Mouse (Mus musculus) forebrain, embryonic 12.5 days (tissue): ENCODE results near the gene Ppp1r21. TPM values are rescaled to one million over a fixed set of nuclear protein-coding genes. Genes with fewer than 3 reads are reported as not detected.

Experiments used
- ATAC-seq: fragments of 200-750 bp; cut with Nextera tagmentation; 2 replicates; pipeline ENCODE4 v1.8.0; 2017; ENCODE audit warnings: moderate TSS enrichment; ENCODE audit not compliant: low FRiP score
- H3K27ac ChIP-seq: fragments of 300-500 bp; sonication (generic); 2 replicates; pipeline ENCODE4 v1.5.1; 2016; ENCODE audit warnings: mild to moderate bottlenecking
- H3K27me3 ChIP-seq: fragments of 300-500 bp; sonication (generic); 2 replicates; pipeline ENCODE4 v1.6.1; 2016; ENCODE audit warnings: mild to moderate bottlenecking
- H3K36me3 ChIP-seq: fragments of 300-500 bp; sonication (generic); replicated peaks from 2 replicates; pipeline ENCODE4 v1.6.1; 2016; ENCODE audit warnings: mild to moderate bottlenecking
- H3K4me1 ChIP-seq: fragments of 300-500 bp; sonication (generic); 2 replicates; pipeline ENCODE4 v1.6.1; 2016
- H3K4me2 ChIP-seq: fragments of 300-500 bp; sonication (generic); 2 replicates; pipeline ENCODE4 v1.6.1; 2016; ENCODE audit warnings: mild to moderate bottlenecking, moderate library complexity
- H3K4me3 ChIP-seq: fragments of 300-500 bp; sonication (generic); replicated peaks from 2 replicates; pipeline ENCODE4 v1.5.1; 2016; ENCODE audit warnings: mild to moderate bottlenecking
- H3K9ac ChIP-seq: fragments of 300-500 bp; sonication (generic); 2 replicates; pipeline ENCODE4 v1.6.1; 2016; ENCODE audit warnings: mild to moderate bottlenecking
- H3K9me3 ChIP-seq: fragments of 300-500 bp; sonication (generic); 2 replicates; pipeline ENCODE4 v1.6.1; 2016
- WGBS: fragments of 180-500 bp; shearing (Covaris S2); methylation state at CpG from one replicate; pipeline ENCODE4 v1.1.7; 2016; 5-methylcytosine and 5-hydroxymethylcytosine counted together
- polyA plus RNA-seq: library from polyadenylated mRNA; unstranded; fragments of >200 nt; fragmentation: Nextera tagmentation; extraction: Ambion mirVana; gene quantifications from 2 replicates; pipeline ENCODE4 v1.2.1, GENCODE M21; 2016

Ppp1r21 gene
- polyA plus RNA-seq, 1 experiment from 2014 or later = 20.8 TPM

GRCm38 (mm10) chr17:88606056-88606455 lies 76.1 kb downstream of the Ppp1r21 start:
- Histone ChIP-seq H3K4me1 (no peaks in the 10 kb centered on the region; the same call in 1 of the 2 replicates), H3K4me3 (no peak overlapping the region), H3K36me3 (no peaks in the 10 kb centered on the region), H3K27ac (no peak overlapping the region), H3K27me3 (no peaks in the 10 kb centered on the region), H3K9me3 (no peaks in the 10 kb centered on the region), H3K9ac (no peak overlapping the region), H3K4me2 (no peak overlapping the region)
- 93% methylated on average over 2 of the region's 2 CpGs for WGBS
- no peak for ATAC-seq

- WGBS = 85% methylated on average over 15 of the region's 15 CpGs
- Histone ChIP-seq H3K27me3 (no peaks in the 10 kb centered on the region), H3K4me1 (no peaks in the 10 kb centered on the region; the same call in 1 of the 2 replicates), H3K36me3 (no peaks in the 10 kb centered on the region), H3K27ac (no peak overlapping the region), H3K9ac (no peak overlapping the region), H3K4me2 (no peak overlapping the region), H3K4me3 (no peak overlapping the region), H3K9me3 (no peaks in the 10 kb centered on the region)
- ATAC-seq = no peak
Observed at GRCm38 (mm10) chr17:88609361-88609760, 79.4 kb downstream of the Ppp1r21 start.

GRCm38 (mm10) chr17:88611057-88611456 lies 81.1 kb downstream of the Ppp1r21 start:
- WGBS = 73% methylated on average over 2 of the region's 2 CpGs
- H3K27ac ChIP-seq = no peak overlapping the region

GRCm38 (mm10) chr17:88613172-88613571 lies 83.3 kb downstream of the Ppp1r21 start:
- Histone ChIP-seq H3K4me3 (no peak overlapping the region), H3K27ac (no peak overlapping the region), H3K36me3 (no peaks in the 10 kb centered on the region), H3K4me1 (no peaks in the 10 kb centered on the region; the same call in 1 of the 2 replicates), H3K27me3 (no peaks in the 10 kb centered on the region), H3K9me3 (no peaks in the 10 kb centered on the region), H3K4me2 (no peak overlapping the region), H3K9ac (no peak overlapping the region)
- ATAC-seq = no peak
- 68% methylated on average over 6 of the region's 6 CpGs for WGBS

More at GRCm38 (mm10) chr17:88611057-88611456, 81.1 kb downstream of the Ppp1r21 start:
- H3K9ac ChIP-seq = no peak overlapping the region
- H3K36me3 ChIP-seq = no peaks in the 10 kb centered on the region
- H3K9me3 ChIP-seq = no peaks in the 10 kb centered on the region
- ATAC-seq = no peak
- H3K4me3 ChIP-seq = no peak overlapping the region
- no peaks in the 10 kb centered on the region; the same call in 1 of the 2 replicates for H3K4me1 ChIP-seq
- H3K27me3 ChIP-seq = no peaks in the 10 kb centered on the region
- H3K4me2 ChIP-seq = no peak overlapping the region

- Histone ChIP-seq H3K4me3 (no peak overlapping the region), H3K27me3 (no peaks in the 10 kb centered on the region), H3K9ac (no peak overlapping the region), H3K9me3 (no peaks in the 10 kb centered on the region), H3K4me2 (no peak overlapping the region), H3K4me1 (no peaks in the 10 kb centered on the region; the same call in 1 of the 2 replicates), H3K27ac (no peak overlapping the region), H3K36me3 (no peaks in the 10 kb centered on the region)
- no peak for ATAC-seq
- WGBS = 87% methylated on average over 3 of the region's 3 CpGs
Observed at GRCm38 (mm10) chr17:88613721-88614120, 83.8 kb downstream of the Ppp1r21 start.

- H3K36me3 ChIP-seq = no peaks in the 10 kb centered on the region
- no peaks in the 10 kb centered on the region for H3K27me3 ChIP-seq
- no peak overlapping the region for H3K4me2 ChIP-seq
- no peak for ATAC-seq
- 63% methylated on average over 3 of the region's 3 CpGs for WGBS
- no peak overlapping the region for H3K27ac ChIP-seq
- H3K4me1 ChIP-seq = no peaks in the 10 kb centered on the region; the same call in 1 of the 2 replicates
- no peaks in the 10 kb centered on the region for H3K9me3 ChIP-seq
- no peak overlapping the region for H3K4me3 ChIP-seq
- H3K9ac ChIP-seq = no peak overlapping the region
Observed at GRCm38 (mm10) chr17:88614234-88614633, 84.3 kb downstream of the Ppp1r21 start.

GRCm38 (mm10) chr17:88614733-88615132 lies 84.8 kb downstream of the Ppp1r21 start:
- WGBS = 100% methylated on average over 1 of the region's 1 CpGs

GRCm38 (mm10) chr17:88615492-88616155 lies 85.7 kb downstream of the Ppp1r21 start:
- Histone ChIP-seq H3K4me2 (no peak overlapping the region), H3K4me1 (no peaks in the 10 kb centered on the region; the same call in 1 of the 2 replicates), H3K27ac (no peak overlapping the region), H3K9ac (no peak overlapping the region), H3K9me3 (no peaks in the 10 kb centered on the region), H3K27me3 (no peaks in the 10 kb centered on the region), H3K36me3 (no peaks in the 10 kb centered on the region), H3K4me3 (no peak overlapping the region)
- 88% methylated on average over 1 of the region's 1 CpGs for WGBS
- ATAC-seq = no peak

More at GRCm38 (mm10) chr17:88614733-88615132, 84.8 kb downstream of the Ppp1r21 start:
- ATAC-seq = no peak
- no peak overlapping the region for H3K4me3 ChIP-seq
- H3K4me1 ChIP-seq = no peaks in the 10 kb centered on the region; the same call in 1 of the 2 replicates
- H3K9ac ChIP-seq = no peak overlapping the region
- H3K4me2 ChIP-seq = no peak overlapping the region
- H3K27me3 ChIP-seq = no peaks in the 10 kb centered on the region
- H3K9me3 ChIP-seq = no peaks in the 10 kb centered on the region
- no peaks in the 10 kb centered on the region for H3K36me3 ChIP-seq
- no peak overlapping the region for H3K27ac ChIP-seq

DNA sequence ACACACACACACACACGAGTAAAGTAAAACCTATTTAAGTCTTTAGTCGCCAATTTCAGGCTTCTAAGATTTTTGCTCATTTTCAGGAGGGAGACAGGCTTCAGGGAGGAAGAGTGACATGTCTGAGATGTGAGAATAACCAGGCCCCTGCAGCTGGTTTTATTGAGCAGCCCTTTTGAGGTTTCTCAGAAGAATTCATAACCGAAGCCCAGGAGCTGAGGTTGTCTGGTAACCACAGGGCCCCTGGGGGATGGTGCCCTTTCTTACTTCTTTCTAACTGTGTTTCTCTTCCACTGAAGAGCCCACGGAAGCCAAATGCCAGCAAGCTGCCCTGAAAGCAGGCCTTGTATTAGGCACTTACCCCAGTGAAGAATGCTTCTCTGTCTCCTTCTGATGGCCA lies 91.0 kb downstream of the Ppp1r21 start:
- WGBS = 86% methylated on average over 4 of the region's 4 CpGs
- Histone ChIP-seq H3K9me3 (no peaks in the 10 kb centered on the region), H3K4me2 (no peak overlapping the region), H3K4me3 (no peak overlapping the region), H3K36me3 (0 out of 2 replicates have a peak, but pooled peaks cover 5% of the 10 kb centered on the region), H3K27ac (no peak overlapping the region), H3K27me3 (no peaks in the 10 kb centered on the region), H3K4me1 (0 out of 2 replicates have a peak, but pooled peaks cover under 1% of the 10 kb centered on the region), H3K9ac (no peak overlapping the region)
- ATAC-seq = no peak

- 91% methylated on average over 3 of the region's 3 CpGs for WGBS
- H3K27ac ChIP-seq = no peak overlapping the region
- H3K27me3 ChIP-seq = no peaks in the 10 kb centered on the region
- H3K4me2 ChIP-seq = no peak overlapping the region
- H3K9me3 ChIP-seq = no peaks in the 10 kb centered on the region
- no peak overlapping the region for H3K4me3 ChIP-seq
- H3K4me1 ChIP-seq = 0 out of 2 replicates have a peak, but pooled peaks cover 4% of the 10 kb centered on the region
- H3K9ac ChIP-seq = no peak overlapping the region
- 0 out of 2 replicates have a peak, but pooled peaks cover 5% of the 10 kb centered on the region for H3K36me3 ChIP-seq
- no peak for ATAC-seq
Observed at GRCm38 (mm10) chr17:88621374-88621773, 91.5 kb downstream of the Ppp1r21 start.

GRCm38 (mm10) chr17:88622711-88623110 lies 92.8 kb downstream of the Ppp1r21 start:
- Histone ChIP-seq H3K9me3 (no peaks in the 10 kb centered on the region), H3K4me1 (0 out of 2 replicates have a peak, but pooled peaks cover 8% of the 10 kb centered on the region), H3K36me3 (0 out of 2 replicates have a peak, but pooled peaks cover 5% of the 10 kb centered on the region), H3K27ac (no peak overlapping the region), H3K4me2 (no peak overlapping the region), H3K27me3 (no peaks in the 10 kb centered on the region), H3K4me3 (no peak overlapping the region), H3K9ac (no peak overlapping the region)
- WGBS = 93% methylated on average over 1 of the region's 1 CpGs
- ATAC-seq = no peak

DNA sequence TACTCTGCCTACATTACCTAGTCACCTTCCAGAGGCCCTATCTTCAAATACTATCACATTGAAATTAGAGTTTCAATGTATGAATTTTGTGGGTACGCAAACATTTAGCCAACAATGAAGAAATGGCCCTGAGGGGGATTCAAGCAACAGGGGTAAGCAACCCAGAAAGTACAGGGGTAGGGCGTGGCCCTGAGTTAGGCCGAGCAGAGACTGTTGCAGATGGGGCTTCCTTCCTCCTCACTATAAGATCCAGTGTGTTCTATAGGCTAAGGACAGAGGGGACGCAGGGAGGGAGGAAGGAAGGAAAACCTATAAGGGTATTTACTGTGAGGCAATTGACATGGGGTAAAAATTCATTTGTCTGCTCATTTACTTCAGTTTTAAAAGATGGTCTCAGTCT lies 94.5 kb downstream of the Ppp1r21 start:
- Histone ChIP-seq H3K9ac (no peak overlapping the region), H3K4me2 (no peak overlapping the region), H3K9me3 (no peaks in the 10 kb centered on the region), H3K4me3 (no peak overlapping the region), H3K4me1 (peaks cover 14% of the 10 kb centered on the region), H3K27ac (no peak overlapping the region), H3K36me3 (0 out of 2 replicates have a peak, but pooled peaks cover 5% of the 10 kb centered on the region), H3K27me3 (no peaks in the 10 kb centered on the region)
- no peak for ATAC-seq
- 86% methylated on average over 4 of the region's 4 CpGs for WGBS

GRCm38 (mm10) chr17:88625350-88625749 lies 95.4 kb downstream of the Ppp1r21 start:
- Histone ChIP-seq H3K4me1 (peaks cover 24% of the 10 kb centered on the region), H3K9ac (no peak overlapping the region), H3K36me3 (0 out of 2 replicates have a peak, but pooled peaks cover 5% of the 10 kb centered on the region), H3K27me3 (no peaks in the 10 kb centered on the region), H3K9me3 (no peaks in the 10 kb centered on the region), H3K27ac (no peak overlapping the region), H3K4me2 (no peak overlapping the region), H3K4me3 (no peak overlapping the region)
- no peak for ATAC-seq
- WGBS = 93% methylated on average over 13 of the region's 13 CpGs
